Mouse (Mus musculus): ENCODE data around the gene 9530068E07Rik. TPM values are rescaled to one million over a fixed set of nuclear protein-coding genes. Genes with fewer than 3 reads are reported as not detected.

Gene 9530068E07Rik
- total and polyA plus RNA-seq, 3 experiments = 75.7 to 85.9 TPM; not detected in 1

GRCm38 (mm10) chr11:52404209-52404608, 8.0 kb downstream of the 9530068E07Rik start:
- DNase-seq (ENCODE audit: low read depth, low spot score) = no peak
- no peak for TF ChIP-seq ZKSCAN1 (IDR thresholded peaks at IDR 0.05; ENCODE audit: low read depth, low read length)
- TF ChIP-seq MAFK (IDR thresholded peaks at IDR 0.05; ENCODE audit: borderline replicate concordance, low read depth, low read length) = no peak
- no peak for TF ChIP-seq RCOR1 (IDR thresholded peaks at IDR 0.05; ENCODE audit: low read depth, low read length)
- TF ChIP-seq MXI1 (IDR thresholded peaks at IDR 0.05; ENCODE audit: low read depth, low read length) = no peak
- no peak for TF ChIP-seq ZNF384 (IDR thresholded peaks at IDR 0.05; ENCODE audit: low read depth, low read length)
- no peak for TF ChIP-seq JUND (IDR thresholded peaks at IDR 0.05; ENCODE audit: low read depth, low read length)
- no peak for TF ChIP-seq ZC3H11A (IDR thresholded peaks at IDR 0.05; ENCODE audit: low read depth, low read length)
- TF ChIP-seq UBTF (IDR thresholded peaks at IDR 0.05; ENCODE audit: borderline replicate concordance, insufficient read depth, low read depth, low read length) = no peak
- TF ChIP-seq TCF12 (IDR thresholded peaks at IDR 0.05; ENCODE audit: low read depth, low read length) = no peak
- TF ChIP-seq E2F4 (IDR thresholded peaks at IDR 0.05; ENCODE audit: borderline replicate concordance, low read depth, low read length) = no peak
- TF ChIP-seq POLR2AphosphoS5 (IDR thresholded peaks at IDR 0.05; ENCODE audit: borderline replicate concordance, low read depth, low read length) = no peak
- peaks cover 15% of the 10 kb centered on the region for H3K79me2 ChIP-seq (ENCODE audit: control insufficient read depth, insufficient read depth, low read length, poor library complexity)
- no peaks in the 10 kb centered on the region for H3K27me3 ChIP-seq (ENCODE audit: control insufficient read depth in 1 of 2, insufficient read depth in 2 of 2, low read length in 2 of 2)
- H3K9me3 ChIP-seq (replicated peaks; ENCODE audit: insufficient read depth, low read length) = no peaks in the 10 kb centered on the region
- no peak overlapping the region for H3K4me3 ChIP-seq (ENCODE audit: control insufficient read depth in 1 of 2, insufficient read depth in 1 of 2, low read depth in 2 of 2, low read length in 2 of 2)
- H3K36me3 ChIP-seq (ENCODE audit: control insufficient read depth in 1 of 2, insufficient read depth in 2 of 2, low read length in 2 of 2) = peaks cover 0 to 15% of the 10 kb centered on the region in 2 experiments; a peak in 2 of 4 replicates
- no peak overlapping the region for H3K9ac ChIP-seq (ENCODE audit: control insufficient read depth, low read depth, low read length, poor library complexity, severe bottlenecking)
- no peaks in the 10 kb centered on the region for H3K4me1 ChIP-seq (ENCODE audit: control insufficient read depth in 1 of 2, insufficient read depth in 2 of 2, low read length in 2 of 2)
- H3K27ac ChIP-seq (ENCODE audit: control insufficient read depth, low read depth, low read length) = no peak overlapping the region

- no peak overlapping the region for H3K4me3 ChIP-seq (ENCODE audit: control insufficient read depth in 1 of 2, insufficient read depth in 1 of 2, low read depth in 2 of 2, low read length in 2 of 2)
- H3K4me1 ChIP-seq (ENCODE audit: control insufficient read depth in 1 of 2, insufficient read depth in 2 of 2, low read length in 2 of 2) = no peaks in the 10 kb centered on the region
- no peak overlapping the region for H3K9ac ChIP-seq (ENCODE audit: control insufficient read depth, low read depth, low read length, poor library complexity, severe bottlenecking)
- H3K9me3 ChIP-seq (replicated peaks; ENCODE audit: insufficient read depth, low read length) = no peaks in the 10 kb centered on the region
- H3K27me3 ChIP-seq (ENCODE audit: control insufficient read depth in 1 of 2, insufficient read depth in 2 of 2, low read length in 2 of 2) = no peaks in the 10 kb centered on the region
- DNase-seq (ENCODE audit: low read depth, low spot score) = no peak
- peaks cover 8% of the 10 kb centered on the region for H3K79me2 ChIP-seq (ENCODE audit: control insufficient read depth, insufficient read depth, low read length, poor library complexity)
- peaks cover 0 to 15% of the 10 kb centered on the region in 2 experiments; a peak in 2 of 4 replicates for H3K36me3 ChIP-seq (ENCODE audit: control insufficient read depth in 1 of 2, insufficient read depth in 2 of 2, low read length in 2 of 2)
- no peak for TF ChIP-seq MAZ (IDR thresholded peaks at IDR 0.05; ENCODE audit: low read depth, low read length)
- TF ChIP-seq MAFK (IDR thresholded peaks at IDR 0.05; ENCODE audit: borderline replicate concordance, low read depth, low read length) = no peak
- TF ChIP-seq KAT2A (conservative IDR thresholded peaks at IDR 0.05; ENCODE audit: low read depth, low read length) = no peak
- no peak for TF ChIP-seq ELF1 (IDR thresholded peaks at IDR 0.05; ENCODE audit: low read depth, low read length)
- no peak overlapping the region for H3K27ac ChIP-seq (ENCODE audit: control insufficient read depth, low read depth, low read length)
These were observed 9.0 kb downstream of the 9530068E07Rik start for GRCm38 (mm10) chr11:52405196-52405688.

GRCm38 (mm10) chr11:52409316-52409715, 13.1 kb downstream of the 9530068E07Rik start:
- Histone ChIP-seq H3K9ac (ENCODE audit: control insufficient read depth, low read depth, low read length, poor library complexity, severe bottlenecking) (no peak overlapping the region), H3K4me3 (ENCODE audit: control insufficient read depth in 1 of 2, insufficient read depth in 1 of 2, low read depth in 2 of 2, low read length in 2 of 2) (no peak overlapping the region), H3K27ac (ENCODE audit: control insufficient read depth, low read depth, low read length) (no peak overlapping the region), H3K27me3 (ENCODE audit: control insufficient read depth in 1 of 2, insufficient read depth in 2 of 2, low read length in 2 of 2) (no peaks in the 10 kb centered on the region), H3K79me2 (ENCODE audit: control insufficient read depth, insufficient read depth, low read length, poor library complexity) (no peaks in the 10 kb centered on the region), H3K4me1 (ENCODE audit: control insufficient read depth in 1 of 2, insufficient read depth in 2 of 2, low read length in 2 of 2) (no peaks in the 10 kb centered on the region; a peak in 1 of 4 replicates), H3K9me3 (replicated peaks; ENCODE audit: insufficient read depth, low read length) (no peaks in the 10 kb centered on the region), H3K36me3 (ENCODE audit: control insufficient read depth in 1 of 2, insufficient read depth in 2 of 2, low read length in 2 of 2) (peaks cover 2 to 9% of the 10 kb centered on the region in 2 experiments; a peak in 3 of 4 replicates)
- no peak for DNase-seq (ENCODE audit: low read depth, low spot score)
- TF ChIP-seq E2F4 (IDR thresholded peaks at IDR 0.05; ENCODE audit: borderline replicate concordance, low read depth, low read length) (no peak), HCFC1 (IDR thresholded peaks at IDR 0.05; ENCODE audit: low read depth, low read length) (no peak), RCOR1 (IDR thresholded peaks at IDR 0.05; ENCODE audit: low read depth, low read length) (no peak), NELFE (IDR thresholded peaks at IDR 0.05; ENCODE audit: low read depth, low read length) (no peak), KAT2A (conservative IDR thresholded peaks at IDR 0.05; ENCODE audit: low read depth, low read length) (no peak), ELF1 (IDR thresholded peaks at IDR 0.05; ENCODE audit: low read depth, low read length) (no peak), POLR2A (IDR thresholded peaks at IDR 0.05; ENCODE audit: control insufficient read depth in 1 of 2, insufficient read depth in 1 of 2, low read depth in 1 of 2, low read length in 2 of 2, poor library complexity in 1 of 2) (no peak), CTCF (IDR thresholded peaks at IDR 0.05 in 2 of 3, conservative IDR thresholded peaks at IDR 0.05 in 1 of 3; ENCODE audit: control insufficient read depth in 1 of 3, insufficient read depth in 1 of 3, low read depth in 2 of 3, low read length in 3 of 3, poor library complexity in 1 of 3, severe bottlenecking in 1 of 3) (no peak)

All from MEL (cell line).